Mouse (Mus musculus) kidney, embryonic 16.5 days (tissue): ENCODE results near the gene Nrde2. TPM values are rescaled to one million over a fixed set of nuclear protein-coding genes. Genes with fewer than 3 reads are reported as not detected.

Source experiments
- ATAC-seq: fragments of 200-750 bp; cut with Nextera tagmentation; 2 replicates; pipeline ENCODE4 v1.8.0; 2017; ENCODE audit warnings: moderate TSS enrichment; ENCODE audit not compliant: low FRiP score, low TSS enrichment
- H3K27ac ChIP-seq: fragments of 300-500 bp; sonication (generic); 2 replicates; pipeline ENCODE4 v1.5.1; 2014; ENCODE audit warnings: low read length
- H3K27me3 ChIP-seq: fragments of 300-500 bp; sonication (generic); 2 replicates; pipeline ENCODE4 v1.6.1; 2014; ENCODE audit warnings: low read length, control low read depth, mixed read lengths; ENCODE audit not compliant: insufficient read depth
- H3K36me3 ChIP-seq: fragments of 300-500 bp; sonication (generic); 2 replicates; pipeline ENCODE4 v1.6.1; 2014; ENCODE audit warnings: low read length, control low read depth, mixed read lengths; ENCODE audit not compliant: insufficient read depth
- H3K4me1 ChIP-seq: fragments of 300-500 bp; sonication (generic); 2 replicates; pipeline ENCODE4 v1.6.1; 2014; ENCODE audit warnings: low read length, control low read depth, mixed read lengths; ENCODE audit not compliant: insufficient read depth
- H3K4me2 ChIP-seq: fragments of 300-500 bp; sonication (generic); replicated peaks from 2 replicates; pipeline ENCODE4 v1.6.1; 2014; ENCODE audit warnings: low read depth, low read length
- H3K4me3 ChIP-seq: fragments of 300-500 bp; sonication (generic); 2 replicates; pipeline ENCODE4 v1.5.1; 2014; ENCODE audit warnings: mild to moderate bottlenecking, low read length
- H3K9ac ChIP-seq: fragments of 300-500 bp; sonication (generic); replicated peaks from 2 replicates; pipeline ENCODE4 v1.6.1; 2014; ENCODE audit warnings: low read length
- H3K9me3 ChIP-seq: fragments of 300-500 bp; sonication (generic); 2 replicates; pipeline ENCODE4 v1.6.1; 2016; ENCODE audit warnings: low read length, control low read depth
- WGBS: fragments of 180-500 bp; shearing (Covaris S2); extraction: QIAGEN DNeasy Blood & Tissue Kit; methylation state at CpG from one replicate; pipeline ENCODE4 v1.1.7; 2014; 5-methylcytosine and 5-hydroxymethylcytosine counted together
- polyA plus RNA-seq: library from polyadenylated mRNA; unstranded; fragments of >200 nt; fragmentation: Nextera tagmentation; extraction: Ambion mirVana; gene quantifications from 2 replicates; pipeline ENCODE4 v1.2.1, GENCODE M21; 2015

Gene Nrde2
- 18.2 and 19.1 TPM in 2 replicates for polyA plus RNA-seq

DNA sequence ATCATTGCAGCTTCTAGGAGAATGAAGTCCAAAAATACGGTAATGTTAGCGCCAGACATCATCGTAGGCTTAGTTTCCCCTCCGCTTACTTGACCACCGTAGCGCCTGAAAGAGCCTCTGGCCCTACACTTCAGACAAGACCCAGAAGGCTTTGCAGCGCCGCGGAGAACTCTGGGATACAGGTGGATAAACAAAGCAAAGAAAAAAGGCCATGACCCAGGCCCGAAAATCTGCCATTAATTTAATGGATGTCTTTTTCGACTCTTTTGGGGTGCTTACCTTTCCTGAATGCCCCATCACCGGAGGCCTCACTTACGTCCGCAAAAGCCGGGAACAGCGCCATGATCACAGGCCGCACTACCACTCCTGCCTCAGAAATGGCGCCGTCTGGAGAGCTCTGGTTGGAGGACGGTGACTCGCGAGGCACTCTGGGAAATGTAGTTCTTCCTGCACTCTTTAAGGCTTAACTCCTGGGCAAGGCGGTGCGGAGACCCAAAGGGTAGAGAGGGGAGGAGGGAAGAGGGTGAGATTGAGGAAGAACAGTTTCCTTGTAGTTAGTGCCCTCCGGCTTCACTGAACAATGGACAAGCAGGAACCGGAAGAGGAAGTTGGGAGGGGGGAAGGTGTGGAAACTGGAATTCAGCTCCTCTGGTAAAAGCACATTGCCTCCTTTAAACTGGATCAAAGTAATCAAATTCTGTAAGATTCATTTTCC, at the start of gene Nrde2:
Nrde2 (minus strand) TSS at position 393 of the 715 bp plus-strand sequence.
- Histone ChIP-seq H3K36me3 (peaks cover 3% of the 10 kb centered on the region; the same call in 1 of the 2 replicates), H3K9me3 (no peaks in the 10 kb centered on the region), H3K4me3 (peak within 1 kb of the TSS; percentile 56), H3K9ac (peak within 1 kb of the TSS; percentile 64), H3K27ac (peak within 1 kb of the TSS; percentile 41), H3K4me1 (peaks cover 5% of the 10 kb centered on the region), H3K27me3 (no peaks in the 10 kb centered on the region), H3K4me2 (peak within 1 kb of the TSS; percentile 73)
- peak; percentile 99 for ATAC-seq
- WGBS, result under 1% methylated on average over 26 of the region's 26 CpGs

DNA sequence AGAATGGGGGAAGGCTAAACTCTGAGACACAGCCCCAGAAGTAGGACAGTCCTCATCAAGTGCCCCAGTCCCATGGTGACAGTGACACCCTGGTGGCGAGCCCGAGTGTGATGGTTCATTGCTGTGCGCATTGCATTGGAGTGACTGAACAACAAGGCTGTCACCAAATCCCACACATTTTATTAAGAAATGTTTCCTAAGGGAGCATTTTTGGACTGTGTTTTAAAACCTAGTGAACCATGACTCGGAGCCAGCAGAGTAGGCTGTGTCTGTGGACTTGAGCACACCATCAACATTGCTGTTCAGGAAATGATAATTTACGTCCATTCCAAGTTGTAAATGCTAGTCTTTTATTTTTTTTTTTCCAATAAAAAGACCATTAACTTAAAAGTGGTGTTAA, 47.5 kb upstream of the Nrde2 start:
- ATAC-seq, result peak; percentile 50; the same call in 1 of the 2 replicates
- Histone ChIP-seq H3K9me3 (no peaks in the 10 kb centered on the region), H3K4me1 (peaks cover 30% of the 10 kb centered on the region), H3K4me2 (no peak overlapping the region), H3K27me3 (no peaks in the 10 kb centered on the region), H3K4me3 (no peak overlapping the region), H3K9ac (no peak overlapping the region), H3K27ac (peak overlapping the region; percentile 54), H3K36me3 (peaks cover 42% of the 10 kb centered on the region)
- WGBS, result 44% methylated on average over 5 of the region's 5 CpGs

DNA sequence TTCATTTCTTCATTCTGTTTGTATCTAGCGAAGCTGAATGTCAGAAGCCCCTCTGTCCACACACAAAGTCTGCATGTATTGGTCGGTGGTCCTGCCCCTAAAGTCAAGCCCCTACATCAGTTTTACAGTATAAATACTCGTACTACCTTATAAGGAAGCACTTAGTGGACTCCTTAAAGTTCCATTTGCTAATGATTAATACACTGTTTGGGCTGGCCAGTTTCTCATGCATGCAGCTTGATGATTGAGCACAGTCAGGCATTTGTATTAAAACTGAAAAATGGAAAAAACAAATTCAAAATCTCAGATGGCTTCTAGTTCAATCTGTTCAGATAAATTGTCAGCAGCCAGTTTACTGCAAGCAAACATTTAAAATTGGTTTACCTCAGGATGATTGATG, 47.1 kb upstream of the Nrde2 start:
- ATAC-seq, result no peak
- Histone ChIP-seq H3K4me1 (peaks cover 30% of the 10 kb centered on the region), H3K9ac (no peak overlapping the region), H3K27ac (peak overlapping the region; percentile 54; the same call in 1 of the 2 replicates), H3K27me3 (no peaks in the 10 kb centered on the region), H3K4me2 (no peak overlapping the region), H3K36me3 (peaks cover 42% of the 10 kb centered on the region), H3K9me3 (no peaks in the 10 kb centered on the region), H3K4me3 (no peak overlapping the region)
- WGBS, result 45% methylated on average over 3 of the region's 3 CpGs

DNA sequence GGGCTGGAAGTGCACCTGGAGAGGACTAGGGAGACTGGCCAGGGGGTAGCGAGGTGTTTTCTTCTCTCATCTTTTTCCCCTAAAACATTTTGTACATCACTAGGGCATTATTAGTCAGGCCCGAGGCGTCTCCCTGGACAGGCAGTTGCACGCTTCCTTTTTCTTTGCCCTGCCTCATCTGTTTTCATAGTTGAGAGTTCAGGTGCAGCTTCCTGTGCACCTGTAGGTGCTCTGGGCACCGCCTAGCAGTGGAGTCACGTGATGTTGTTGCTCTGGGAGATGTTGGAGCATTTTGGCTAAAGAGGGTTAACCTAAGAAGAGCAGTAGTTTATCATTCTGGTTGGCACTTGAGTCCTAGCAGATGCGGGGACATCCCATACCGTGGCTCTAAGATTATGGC, 45.7 kb upstream of the Nrde2 start:
- 93% methylated on average over 8 of the region's 8 CpGs for WGBS
- peaks cover 42% of the 10 kb centered on the region for H3K36me3 ChIP-seq

DNA sequence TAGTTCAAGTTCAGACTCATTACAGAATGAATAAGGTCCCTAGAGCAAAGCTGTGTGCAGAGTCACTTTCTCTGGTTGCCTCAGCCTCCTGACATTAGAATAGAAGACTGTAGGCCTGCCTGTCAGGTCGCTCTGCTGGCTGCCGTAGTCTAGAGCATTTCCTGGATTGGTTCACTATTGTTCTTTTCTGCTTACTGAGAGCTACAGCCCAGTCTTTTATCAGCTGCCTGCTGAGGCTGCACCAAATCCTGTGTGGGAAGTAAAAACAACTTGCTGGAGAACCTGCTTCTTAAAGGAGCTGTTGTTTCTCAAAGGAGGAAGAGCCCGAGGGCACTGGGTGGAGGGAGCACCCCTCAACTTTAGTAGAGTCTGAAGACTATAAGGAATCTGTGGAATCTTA, 44.3 kb upstream of the Nrde2 start:
- Histone ChIP-seq H3K27me3 (no peaks in the 10 kb centered on the region), H3K9ac (no peak overlapping the region), H3K4me1 (peaks cover 34% of the 10 kb centered on the region), H3K36me3 (peaks cover 42% of the 10 kb centered on the region), H3K4me2 (no peak overlapping the region), H3K27ac (no peak overlapping the region), H3K9me3 (no peaks in the 10 kb centered on the region), H3K4me3 (no peak overlapping the region)
- ATAC-seq, result no peak
- WGBS, result 69% methylated on average over 3 of the region's 3 CpGs

More for the DNA sequence above, 45.7 kb upstream of the Nrde2 start:
- Histone ChIP-seq H3K4me3 (no peak overlapping the region), H3K27ac (no peak overlapping the region), H3K4me2 (no peak overlapping the region), H3K9ac (no peak overlapping the region), H3K9me3 (no peaks in the 10 kb centered on the region), H3K4me1 (peaks cover 31% of the 10 kb centered on the region), H3K27me3 (no peaks in the 10 kb centered on the region)
- ATAC-seq, result no peak

DNA sequence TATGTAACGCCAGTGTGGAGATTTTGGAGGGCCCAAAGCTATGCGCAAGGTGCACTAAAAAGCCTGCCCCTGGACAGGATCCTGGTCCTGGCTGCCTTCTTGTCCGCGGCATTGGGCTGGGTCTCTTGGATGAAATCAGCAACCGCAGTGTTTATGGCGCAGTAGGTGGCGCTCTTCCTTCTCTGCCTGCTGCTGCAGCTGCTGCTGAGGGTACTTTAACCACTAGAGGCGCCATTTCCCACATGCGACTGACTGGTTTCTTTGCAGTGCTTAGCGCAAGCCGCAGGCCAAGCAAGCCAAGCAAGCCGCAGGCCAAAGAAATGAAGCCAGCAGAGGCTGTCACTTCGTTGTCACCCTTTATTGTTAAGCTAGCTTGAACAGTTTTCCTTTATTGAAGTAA, 42.4 kb upstream of the Nrde2 start:
- Histone ChIP-seq H3K4me3 (peak overlapping the region; percentile 87), H3K4me2 (peak overlapping the region; percentile 89), H3K9ac (no peak overlapping the region), H3K27me3 (no peaks in the 10 kb centered on the region), H3K9me3 (no peaks in the 10 kb centered on the region), H3K36me3 (peaks cover 33% of the 10 kb centered on the region), H3K27ac (no peak overlapping the region), H3K4me1 (peaks cover 29% of the 10 kb centered on the region)
- peak; percentile 26; the same call in 1 of the 2 replicates for ATAC-seq
- under 1% methylated on average over 13 of the region's 13 CpGs for WGBS

DNA sequence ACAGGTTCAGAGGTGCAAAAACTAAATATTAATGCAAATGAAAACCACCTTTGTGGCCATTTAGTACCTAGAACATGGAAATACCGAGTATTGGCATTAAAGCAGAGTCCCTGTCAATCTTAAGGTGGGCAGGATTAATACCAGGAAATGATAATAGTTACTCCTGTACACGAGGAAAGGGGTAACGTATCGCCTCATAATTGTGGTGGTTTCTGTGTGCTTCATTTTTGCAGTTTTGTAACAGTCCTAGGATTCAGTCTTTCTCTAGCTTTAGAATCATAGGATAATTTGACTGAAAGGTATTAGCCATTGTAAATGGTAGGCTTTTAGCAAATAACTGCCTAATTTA, 41.9 kb upstream of the Nrde2 start:
- Histone ChIP-seq H3K27ac (no peak overlapping the region), H3K4me2 (peak overlapping the region; percentile 89), H3K9ac (peak overlapping the region; percentile 87), H3K27me3 (no peaks in the 10 kb centered on the region), H3K4me3 (peak overlapping the region; percentile 87), H3K4me1 (peaks cover 24% of the 10 kb centered on the region), H3K36me3 (peaks cover 33% of the 10 kb centered on the region), H3K9me3 (no peaks in the 10 kb centered on the region)
- no peak for ATAC-seq
- WGBS, result 32% methylated on average over 4 of the region's 4 CpGs

DNA sequence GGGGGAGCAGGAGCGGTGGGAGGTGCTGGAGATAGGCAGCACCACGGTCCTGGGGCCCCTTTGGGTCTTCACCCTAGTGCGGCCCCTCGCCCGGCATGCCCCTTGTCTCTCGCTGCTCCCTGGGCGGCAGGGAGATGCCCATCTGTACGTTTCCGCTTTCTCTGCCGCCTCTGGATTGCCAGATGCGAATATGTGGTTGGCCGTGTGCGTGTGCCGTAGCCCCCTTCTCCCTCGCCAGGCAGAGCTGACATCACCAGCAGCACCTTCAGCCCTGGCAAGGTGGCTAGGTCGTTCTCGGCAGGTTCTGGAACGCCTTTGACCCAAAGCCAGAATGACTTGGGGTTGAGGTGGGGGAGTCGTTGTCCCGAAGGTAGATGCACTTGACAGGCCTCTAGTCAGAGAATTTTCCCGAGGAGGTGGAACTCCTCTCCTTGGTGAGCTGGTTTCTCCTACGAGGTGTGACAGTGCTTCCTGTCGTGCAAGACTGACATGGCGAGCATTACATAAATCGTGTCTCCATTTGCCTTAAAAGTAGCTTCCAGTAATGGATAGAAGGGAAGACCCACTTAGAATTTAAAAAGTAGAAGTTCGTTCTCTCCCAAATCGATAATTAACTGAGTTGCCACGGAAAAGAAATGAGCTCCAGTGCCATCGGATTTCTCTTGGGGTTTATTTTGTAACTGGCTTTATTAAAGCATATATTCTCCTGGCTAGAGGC, 41.4 kb upstream of the Nrde2 start:
- H3K9ac ChIP-seq, result peak overlapping the region; percentile 87
- H3K4me3 ChIP-seq, result peak overlapping the region; percentile 87
- peaks cover 29% of the 10 kb centered on the region for H3K36me3 ChIP-seq
- no peaks in the 10 kb centered on the region for H3K27me3 ChIP-seq
- peaks cover 24% of the 10 kb centered on the region for H3K4me1 ChIP-seq
- H3K4me2 ChIP-seq, result peak overlapping the region; percentile 89
- H3K27ac ChIP-seq, result peak overlapping the region; percentile 92
- WGBS, result 5% methylated on average over 29 of the region's 29 CpGs
- H3K9me3 ChIP-seq, result no peaks in the 10 kb centered on the region
- peak; percentile 4; the same call in 1 of the 2 replicates for ATAC-seq

DNA sequence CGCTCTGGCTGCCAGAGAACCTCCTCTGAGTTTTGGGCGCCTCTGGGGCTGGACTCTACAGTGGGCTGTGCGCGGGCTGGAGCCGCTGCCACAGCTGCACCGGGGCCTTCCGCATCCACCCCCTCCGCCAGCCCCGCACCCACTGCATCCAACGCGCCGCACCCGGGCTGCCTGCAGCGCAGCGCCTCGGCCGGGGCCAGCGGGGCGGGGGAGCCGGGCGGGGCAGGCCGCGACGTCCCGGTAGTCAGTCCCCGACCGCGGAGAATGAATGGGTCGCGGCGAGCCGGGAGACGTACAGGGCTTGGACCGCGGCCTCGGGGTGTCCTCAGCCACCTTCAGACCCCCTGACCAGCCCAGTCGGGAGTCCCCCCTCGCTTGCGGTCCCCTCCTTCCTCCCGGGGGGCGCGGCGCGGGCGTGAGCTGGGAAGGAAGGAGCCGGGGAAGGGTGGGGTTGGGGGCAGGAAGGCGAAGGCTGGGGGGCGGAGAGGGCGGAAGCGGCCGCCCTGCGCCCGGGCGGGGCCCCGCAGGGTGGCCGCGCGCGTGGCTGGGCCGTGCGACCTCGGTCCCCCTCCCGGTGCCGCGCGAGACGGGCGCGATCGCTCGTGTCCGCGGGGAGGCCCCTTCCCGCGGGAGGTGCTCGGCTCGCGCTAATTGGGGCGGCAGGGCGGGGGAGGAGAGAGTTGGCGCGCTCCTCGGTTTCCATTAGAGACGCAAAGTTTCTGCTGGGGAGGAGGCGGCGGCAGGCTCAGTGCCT, 40.6 kb upstream of the Nrde2 start:
- peak overlapping the region; percentile 87 for H3K4me3 ChIP-seq
- no peaks in the 10 kb centered on the region for H3K27me3 ChIP-seq
- H3K27ac ChIP-seq, result peak overlapping the region; percentile 92
- no peaks in the 10 kb centered on the region for H3K9me3 ChIP-seq
- peaks cover 24% of the 10 kb centered on the region for H3K4me1 ChIP-seq
- peak; percentile 82 for ATAC-seq
- peak overlapping the region; percentile 89 for H3K4me2 ChIP-seq
- WGBS, result under 1% methylated on average over 51 of the region's 86 CpGs
- H3K9ac ChIP-seq, result peak overlapping the region; percentile 87
- H3K36me3 ChIP-seq, result peaks cover 22% of the 10 kb centered on the region
